Mouse (Mus musculus) inflammation-experienced regulatory T-cells, adult 6 months (primary cell): ENCODE measurements around the gene Kif26b. TPM values are rescaled to one million over a fixed set of nuclear protein-coding genes. Genes with fewer than 3 reads are reported as not detected.

ENCODE experiments used
- ATAC-seq: one replicate; pipeline ENCODE4 v1.8.0; 2017
- polyA plus RNA-seq, 3 experiments: library from polyadenylated mRNA; unstranded; fragments of 100-300 nt; shearing (Covaris generic); gene quantifications; one replicate each; pipeline ENCODE4 v1.2.1; 2017

The Kif26b gene
- polyA plus RNA-seq, 3 experiments from 2014 or later = not detected

- no peak for ATAC-seq
Measured at GRCm38 (mm10) chr1:178792726-178793125, 263.8 kb downstream of the Kif26b start.

- no peak for ATAC-seq
Measured at GRCm38 (mm10) chr1:178794866-178795265, 265.9 kb downstream of the Kif26b start.

GRCm38 (mm10) chr1:178797388-178797787 is 268.5 kb downstream of the Kif26b start:
- no peak for ATAC-seq

GRCm38 (mm10) chr1:178798333-178798732 is 269.4 kb downstream of the Kif26b start:
- no peak for ATAC-seq

- no peak for ATAC-seq
Measured at GRCm38 (mm10) chr1:178798886-178799285, 270.0 kb downstream of the Kif26b start.

- ATAC-seq = no peak
Measured at GRCm38 (mm10) chr1:178799836-178800552, 271.1 kb downstream of the Kif26b start.

GRCm38 (mm10) chr1:178803155-178803554 is 274.2 kb downstream of the Kif26b start:
- ATAC-seq = no peak

- ATAC-seq = no peak
Measured at GRCm38 (mm10) chr1:178817476-178817875, 288.6 kb downstream of the Kif26b start.

GRCm38 (mm10) chr1:178819060-178819459 is 290.1 kb downstream of the Kif26b start:
- ATAC-seq = no peak

- ATAC-seq = no peak
Measured at GRCm38 (mm10) chr1:178820079-178820478, 291.2 kb downstream of the Kif26b start.

- ATAC-seq = no peak
Measured at GRCm38 (mm10) chr1:178820556-178821435, 291.9 kb downstream of the Kif26b start.

GRCm38 (mm10) chr1:178824871-178825270 is 295.9 kb downstream of the Kif26b start:
- ATAC-seq = no peak

- no peak for ATAC-seq
Measured at GRCm38 (mm10) chr1:178827223-178827622, 298.3 kb downstream of the Kif26b start.

- ATAC-seq = no peak
Measured at GRCm38 (mm10) chr1:178829456-178829855, 300.5 kb downstream of the Kif26b start.

GRCm38 (mm10) chr1:178832571-178832970 is 303.6 kb downstream of the Kif26b start:
- no peak for ATAC-seq

GRCm38 (mm10) chr1:178835805-178836204 is 306.9 kb downstream of the Kif26b start:
- ATAC-seq = no peak

- no peak for ATAC-seq
Measured at GRCm38 (mm10) chr1:178836998-178837397, 308.1 kb downstream of the Kif26b start.

GRCm38 (mm10) chr1:178838696-178839320 is 309.9 kb downstream of the Kif26b start:
- no peak for ATAC-seq

GRCm38 (mm10) chr1:178840311-178840710 is 311.4 kb downstream of the Kif26b start:
- ATAC-seq = no peak

GRCm38 (mm10) chr1:178844839-178845238 is 315.9 kb downstream of the Kif26b start:
- no peak for ATAC-seq

- ATAC-seq = no peak
Measured at GRCm38 (mm10) chr1:178847569-178847968, 318.6 kb downstream of the Kif26b start.

GRCm38 (mm10) chr1:178848380-178849106 is 319.6 kb downstream of the Kif26b start:
- ATAC-seq = no peak

GRCm38 (mm10) chr1:178850569-178850968 is 321.6 kb downstream of the Kif26b start:
- ATAC-seq = no peak
